Mouse (Mus musculus) liver, adult 2 months (tissue): ENCODE data around the gene Arpc5. TPM values are rescaled to one million over a fixed set of nuclear protein-coding genes. Genes with fewer than 3 reads are reported as not detected.

ENCODE experiments used
- DNase-seq: peaks from one replicate; pipeline ENCODE4 v3.0.0-alpha.2; 2011; ENCODE audit warnings: low read depth, low spot score; ENCODE audit errors: extremely low read depth
- H3K27ac ChIP-seq: fragments of 200-500 bp; replicated peaks from 2 replicates; pipeline ENCODE4 v1.5.1; 2012; ENCODE audit warnings: low read depth, mild to moderate bottlenecking, control low read depth, inconsistent platforms, low read length; ENCODE audit not compliant: insufficient read depth
- H3K27me3 ChIP-seq: fragments of 200-500 bp; 2 replicates; pipeline ENCODE4 v1.6.1; 2012; ENCODE audit warnings: mild to moderate bottlenecking, moderate library complexity, low read length, inconsistent platforms; ENCODE audit not compliant: control insufficient read depth, insufficient read depth
- H3K36me3 ChIP-seq: fragments of 200-500 bp; 2 replicates; pipeline ENCODE4 v1.6.1; 2012; ENCODE audit warnings: low read length, inconsistent platforms; ENCODE audit not compliant: control insufficient read depth, insufficient read depth
- H3K4me1 ChIP-seq: fragments of 200-500 bp; 2 replicates; pipeline ENCODE4 v1.6.1; 2011; ENCODE audit warnings: low read length; ENCODE audit not compliant: control insufficient read depth, insufficient read depth
- H3K4me3 ChIP-seq: fragments of 200-500 bp; 2 replicates; pipeline ENCODE4 v1.5.1; 2011; ENCODE audit warnings: low read depth, mild to moderate bottlenecking, control low read depth, low read length, moderate library complexity; ENCODE audit not compliant: insufficient read depth
- H3K79me2 ChIP-seq: fragments of 200-500 bp; 2 replicates; pipeline ENCODE4 v1.6.1; 2012; ENCODE audit warnings: inconsistent platforms, mild to moderate bottlenecking, low read length, moderate library complexity; ENCODE audit not compliant: control insufficient read depth, insufficient read depth
- H3K9ac ChIP-seq: fragments of 200-500 bp; 2 replicates; pipeline ENCODE4 v1.6.1; 2012; ENCODE audit warnings: low read depth, mild to moderate bottlenecking, control low read depth, inconsistent platforms, low read length
- CTCF ChIP-seq: fragments of 200-500 bp; IDR thresholded peaks from 2 replicates; pipeline ENCODE4 v1.5.1; 2011; ENCODE audit warnings: low read depth, low read length, control low read depth
- POLR2A ChIP-seq: fragments of 200-500 bp; IDR thresholded peaks from 2 replicates; pipeline ENCODE4 v1.6.1; 2011; ENCODE audit warnings: low read length, control low read depth; ENCODE audit not compliant: insufficient read depth; ENCODE audit errors: extremely low read depth
- WGBS: fragments of 180-500 bp; shearing (Covaris S2); methylation state at CpG from one replicate; pipeline ENCODE4 v1.1.7; 2018; 5-methylcytosine and 5-hydroxymethylcytosine counted together
- polyA plus RNA-seq: library from polyadenylated mRNA; depleted of rRNA; stranded (reverse); fragments of >200 nt; gene quantifications from 2 replicates; pipeline ENCODE4 v1.2.3, GENCODE M21; 2012
- total RNA-seq: library from RNA; depleted of rRNA; stranded (reverse); fragments of >200 nt; gene quantifications from 2 replicates; pipeline ENCODE4 v1.2.3, GENCODE M21; 2014

Gene Arpc5
- total and polyA plus RNA-seq, 2 experiments: 24.9 to 103 TPM

DNA sequence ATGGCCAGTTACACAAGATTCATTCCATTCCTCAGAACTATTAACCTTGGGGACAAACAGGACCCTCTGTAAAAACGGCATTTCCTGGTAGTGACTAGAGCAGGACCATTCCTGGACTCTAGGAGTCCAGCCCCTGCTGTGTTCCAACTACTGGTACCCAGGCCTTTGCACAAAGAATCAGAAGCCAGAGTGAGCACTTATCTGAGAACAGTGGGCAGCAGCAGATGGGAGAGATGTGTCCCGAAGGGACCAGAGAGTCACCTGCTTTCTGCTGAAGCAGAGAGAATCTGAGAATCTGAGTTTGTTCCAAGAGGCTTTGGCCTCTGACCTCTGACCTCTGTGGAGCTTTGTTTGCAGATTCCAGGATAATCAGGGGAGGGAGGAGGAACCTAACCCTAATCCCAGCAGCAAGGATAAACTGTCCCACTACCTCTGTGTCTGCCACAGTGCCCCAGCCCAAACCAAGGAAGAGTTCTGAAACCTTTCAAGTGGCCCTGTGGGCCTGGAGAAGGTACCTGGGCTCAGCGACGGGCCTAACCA lies 21.8 kb downstream of the Arpc5 start:
- H3K27ac ChIP-seq: no peak overlapping the region
- H3K36me3 ChIP-seq: no peaks in the 10 kb centered on the region
- H3K4me3 ChIP-seq: no peak overlapping the region
- H3K79me2 ChIP-seq: no peaks in the 10 kb centered on the region
- no peaks in the 10 kb centered on the region for H3K4me1 ChIP-seq
- 42% methylated on average over 4 of the region's 4 CpGs for WGBS
- no peak for TF ChIP-seq CTCF
- no peak for TF ChIP-seq POLR2A
- H3K9ac ChIP-seq: no peak overlapping the region
- DNase-seq: peak; percentile 51
- H3K27me3 ChIP-seq: no peaks in the 10 kb centered on the region

DNA sequence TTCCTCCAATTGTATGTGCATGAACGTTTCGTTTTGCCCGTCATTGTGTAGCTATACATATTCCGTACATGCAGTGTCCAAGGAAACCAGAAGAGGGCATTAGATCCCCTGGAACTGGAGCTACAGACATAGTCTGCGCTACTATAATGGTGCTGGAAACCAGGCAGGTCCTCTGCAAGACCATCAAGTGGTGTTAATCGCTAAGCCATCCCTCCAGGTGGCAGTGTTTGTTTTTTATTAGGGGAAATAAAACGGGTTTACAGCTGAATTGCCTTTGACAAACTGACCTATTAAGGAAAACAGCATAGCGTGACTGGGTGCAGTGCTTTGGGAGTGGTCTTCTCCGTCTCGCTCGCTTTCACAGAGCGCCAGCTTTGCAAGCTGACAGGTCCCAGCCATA lies 23.9 kb downstream of the Arpc5 start:
- Histone ChIP-seq H3K79me2 (no peaks in the 10 kb centered on the region), H3K27me3 (no peaks in the 10 kb centered on the region), H3K4me1 (no peaks in the 10 kb centered on the region), H3K4me3 (no peak overlapping the region), H3K36me3 (no peaks in the 10 kb centered on the region), H3K9ac (no peak overlapping the region), H3K27ac (no peak overlapping the region)
- no peak for TF ChIP-seq POLR2A
- TF ChIP-seq CTCF: peak; percentile 26; the same call in 1 of the 2 replicates
- 47% methylated on average over 12 of the region's 12 CpGs for WGBS
- DNase-seq: peak; percentile 24

DNA sequence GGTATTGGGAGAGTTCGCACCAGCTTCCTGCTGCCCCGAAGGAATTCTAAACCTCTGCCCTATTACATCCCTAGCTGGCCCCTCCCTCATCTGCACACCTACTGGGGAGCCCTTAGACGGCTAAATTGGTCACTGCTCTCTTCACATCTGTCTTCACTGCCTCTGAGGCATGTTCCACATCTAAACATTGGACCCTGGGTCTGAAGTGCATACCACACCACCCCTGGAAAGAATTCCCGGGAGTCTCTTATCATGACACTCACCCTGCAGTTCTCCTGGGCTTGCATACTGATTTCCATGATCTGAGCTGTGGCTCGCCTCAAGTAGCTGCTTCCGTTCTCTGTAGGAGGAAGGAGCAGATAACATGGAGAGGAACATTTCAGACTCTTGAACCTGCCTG lies 24.5 kb downstream of the Arpc5 start:
- Histone ChIP-seq H3K4me3 (no peak overlapping the region), H3K9ac (no peak overlapping the region), H3K27me3 (no peaks in the 10 kb centered on the region), H3K79me2 (no peaks in the 10 kb centered on the region), H3K27ac (no peak overlapping the region), H3K36me3 (no peaks in the 10 kb centered on the region), H3K4me1 (no peaks in the 10 kb centered on the region)
- 30% methylated on average over 6 of the region's 6 CpGs for WGBS
- TF ChIP-seq CTCF: no peak
- TF ChIP-seq POLR2A: no peak
- no peak for DNase-seq

DNA sequence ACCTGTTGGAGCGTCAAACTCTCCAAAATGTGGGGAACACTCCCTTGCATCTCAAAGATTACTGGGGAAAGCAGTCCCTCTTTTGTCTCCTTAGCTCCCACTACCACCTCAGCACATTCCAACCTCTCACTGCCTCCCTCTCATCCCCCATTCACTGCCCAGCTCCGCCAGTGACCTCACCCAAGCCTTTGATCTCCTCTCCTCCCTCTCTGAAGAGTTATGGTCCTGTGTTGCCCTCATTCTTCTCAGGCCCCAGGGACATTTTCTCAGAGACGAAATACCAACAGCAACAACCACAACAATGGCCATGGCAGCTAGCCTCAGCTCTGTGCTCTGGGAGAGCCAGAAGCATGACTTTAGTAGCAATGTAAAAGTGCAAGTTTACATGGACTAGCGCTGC lies 24.9 kb downstream of the Arpc5 start:
- H3K79me2 ChIP-seq: no peaks in the 10 kb centered on the region
- no peaks in the 10 kb centered on the region for H3K4me1 ChIP-seq
- H3K27ac ChIP-seq: no peak overlapping the region
- H3K36me3 ChIP-seq: no peaks in the 10 kb centered on the region
- H3K9ac ChIP-seq: no peak overlapping the region
- H3K4me3 ChIP-seq: no peak overlapping the region
- TF ChIP-seq CTCF (no peak), POLR2A (no peak)
- DNase-seq: no peak
- no peaks in the 10 kb centered on the region for H3K27me3 ChIP-seq
- WGBS: 66% methylated on average over 4 of the region's 4 CpGs

DNA sequence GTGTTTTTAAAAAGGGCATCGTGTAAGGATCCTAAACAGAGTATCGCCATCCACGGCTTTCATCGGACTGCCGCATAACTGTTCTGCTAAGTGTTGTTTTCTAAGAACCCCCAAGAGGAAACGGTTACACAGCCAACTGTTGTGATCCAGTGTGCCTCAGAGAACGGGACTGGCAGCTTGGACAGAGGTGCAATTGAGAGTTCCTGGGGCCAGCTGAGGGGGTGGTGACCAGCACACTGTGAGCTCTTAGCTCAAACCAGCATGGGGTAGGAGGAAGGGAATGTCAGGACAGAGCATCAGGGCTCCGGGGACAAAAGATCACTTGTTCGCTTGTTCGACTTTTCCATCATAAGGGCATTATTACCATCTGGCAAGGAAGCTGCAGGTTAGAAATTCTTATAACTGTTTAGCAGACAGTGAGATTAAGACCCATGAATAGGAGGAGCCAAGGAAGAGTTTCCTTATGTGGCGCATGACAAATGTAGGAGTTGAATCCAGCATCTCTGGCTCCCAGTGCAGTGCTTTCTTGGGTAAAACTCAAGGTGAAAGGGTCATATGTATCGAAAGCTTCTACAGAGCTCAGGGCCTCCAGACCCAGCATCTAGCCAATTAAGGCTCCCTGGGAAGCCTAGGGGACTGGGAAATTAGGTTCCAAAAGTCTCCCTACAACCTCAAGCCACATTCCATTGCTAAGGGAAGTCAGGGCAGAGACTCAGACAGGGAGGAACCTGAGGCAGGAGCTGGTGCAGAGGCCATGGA lies 26.6 kb downstream of the Arpc5 start:
- no peaks in the 10 kb centered on the region for H3K4me1 ChIP-seq
- no peak for TF ChIP-seq POLR2A
- TF ChIP-seq CTCF: no peak
- H3K4me3 ChIP-seq: no peak overlapping the region
- WGBS: 90% methylated on average over 12 of the region's 12 CpGs
- no peak for DNase-seq
- H3K27me3 ChIP-seq: no peaks in the 10 kb centered on the region
- no peak overlapping the region for H3K27ac ChIP-seq
- no peak overlapping the region for H3K9ac ChIP-seq
- no peaks in the 10 kb centered on the region for H3K36me3 ChIP-seq
- H3K79me2 ChIP-seq: no peaks in the 10 kb centered on the region

DNA sequence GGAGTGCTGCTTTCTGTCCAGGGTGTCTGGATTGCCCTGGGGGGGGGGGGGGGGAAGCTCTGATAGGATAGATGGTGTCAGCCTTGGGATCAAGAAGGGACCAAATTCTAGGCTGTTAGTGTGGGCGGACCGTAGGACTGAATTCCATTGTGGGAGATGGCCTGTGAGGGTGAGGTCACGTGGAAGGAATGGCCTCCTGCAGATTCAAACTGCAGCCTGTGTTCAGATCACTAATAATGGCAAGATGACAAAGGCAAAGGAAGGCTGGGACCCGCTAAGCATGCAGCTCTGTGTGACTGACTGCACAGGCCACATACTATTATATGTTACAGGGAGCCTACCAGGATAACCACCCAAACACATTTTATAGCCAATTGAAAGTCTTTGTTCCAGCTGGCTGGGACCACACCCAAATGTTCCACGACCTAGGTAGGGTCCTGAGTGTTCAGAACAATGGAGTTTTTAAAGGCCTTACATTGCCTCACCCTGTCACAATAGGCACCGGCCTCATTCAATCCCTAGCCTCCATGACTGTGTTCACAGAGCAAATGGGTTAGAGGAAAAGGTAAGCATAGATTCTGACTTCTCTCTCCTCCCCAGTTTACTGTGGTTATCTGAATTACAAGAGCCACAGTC lies 27.3 kb downstream of the Arpc5 start:
- Histone ChIP-seq H3K36me3 (no peaks in the 10 kb centered on the region), H3K79me2 (no peaks in the 10 kb centered on the region), H3K9ac (no peak overlapping the region), H3K4me3 (no peak overlapping the region), H3K4me1 (no peaks in the 10 kb centered on the region), H3K27ac (no peak overlapping the region), H3K27me3 (no peaks in the 10 kb centered on the region)
- DNase-seq: no peak
- TF ChIP-seq POLR2A: no peak
- TF ChIP-seq CTCF: no peak
- WGBS: 86% methylated on average over 6 of the region's 6 CpGs
